Mouse (Mus musculus) testis, adult 2 months (tissue): ENCODE data around the gene Prkrip1.

ENCODE experiments used
- CTCF ChIP-seq: fragments of 200-500 bp; IDR thresholded peaks from 2 replicates; pipeline ENCODE4 v1.5.1; 2012; ENCODE audit warnings: low read depth, mild to moderate bottlenecking, inconsistent platforms, low read length, moderate library complexity; ENCODE audit not compliant: control insufficient read depth, insufficient read depth, insufficient replicate concordance
- POLR2A ChIP-seq: fragments of 200-500 bp; IDR thresholded peaks from 2 replicates; pipeline ENCODE4 v1.6.1; 2012; ENCODE audit warnings: low read depth, mild to moderate bottlenecking, inconsistent platforms, low read length, moderate library complexity; ENCODE audit not compliant: control insufficient read depth

GRCm38 (mm10) chr5:136198474-136199391, at the start of gene Prkrip1:
- TF ChIP-seq POLR2A: peak; percentile 89
- TF ChIP-seq CTCF: no peak
